Mouse (Mus musculus) olfactory bulb, adult 2 months (tissue): ENCODE data around the gene Coq5.

Source experiments
- CTCF ChIP-seq: fragments of 200-500 bp; IDR thresholded peaks from 2 replicates; pipeline ENCODE4 v1.5.1; 2012; ENCODE audit warnings: low read depth, mild to moderate bottlenecking, low read length, moderate library complexity; ENCODE audit not compliant: insufficient read depth
- POLR2A ChIP-seq: fragments of 200-500 bp; IDR thresholded peaks from 2 replicates; pipeline ENCODE4 v1.6.1; 2012; ENCODE audit warnings: mild to moderate bottlenecking, low read depth, low read length, moderate library complexity; ENCODE audit not compliant: insufficient read depth

DNA sequence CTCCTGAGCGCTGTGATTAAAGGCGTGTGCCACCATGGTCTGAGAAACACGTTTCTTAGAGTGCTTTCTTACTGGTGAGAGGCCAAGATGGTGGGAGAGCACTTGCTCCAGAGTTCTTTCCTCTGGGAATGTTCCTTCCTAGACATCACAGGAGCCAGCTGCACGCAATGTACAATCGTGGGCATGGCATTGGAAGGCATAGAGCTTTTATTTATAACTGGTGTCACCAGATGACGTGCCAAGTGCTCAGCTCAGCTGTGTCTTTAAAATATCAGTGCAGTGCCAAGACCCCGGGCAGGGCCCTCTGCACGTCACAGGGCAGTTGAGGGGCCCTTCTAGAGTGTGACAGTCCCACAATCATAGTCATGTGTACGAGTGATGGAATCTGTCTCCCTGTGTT is 51.5 kb downstream of the Coq5 start:
- TF ChIP-seq POLR2A (no peak), CTCF (no peak)
